Mouse (Mus musculus) c-Kit-negative CD71-positive TER-119-positive erythroid progenitor cells, embryonic 14.5 days (primary cell): ENCODE measurements around the gene Sstr4.

ENCODE experiments used
- DNase-seq: peaks from one replicate; pipeline ENCODE4 v3.0.0-alpha.2; 2013; ENCODE audit warnings: low read depth, low spot score

The Sstr4 gene

DNA sequence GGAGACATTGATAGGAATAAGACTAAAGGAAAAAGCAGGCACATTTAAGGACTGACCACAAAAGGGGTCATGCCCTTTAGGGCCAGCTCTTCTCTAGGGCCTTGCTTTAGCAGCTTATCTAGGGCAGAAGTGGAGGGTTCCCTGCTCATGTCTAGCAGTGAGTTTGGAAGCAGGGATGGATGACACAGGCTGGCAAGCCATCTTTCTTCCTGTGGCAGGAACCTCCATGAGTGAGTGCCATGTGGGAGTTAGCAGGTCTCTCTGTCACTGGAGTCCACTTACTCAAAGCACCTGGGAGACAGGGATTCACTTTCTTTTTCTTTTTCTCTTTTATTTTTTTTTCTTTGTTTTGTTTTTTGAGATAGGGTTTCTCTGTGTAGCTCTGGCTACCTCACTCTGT, 1.3 kb upstream of the Sstr4 start:
- no peak for DNase-seq

DNA sequence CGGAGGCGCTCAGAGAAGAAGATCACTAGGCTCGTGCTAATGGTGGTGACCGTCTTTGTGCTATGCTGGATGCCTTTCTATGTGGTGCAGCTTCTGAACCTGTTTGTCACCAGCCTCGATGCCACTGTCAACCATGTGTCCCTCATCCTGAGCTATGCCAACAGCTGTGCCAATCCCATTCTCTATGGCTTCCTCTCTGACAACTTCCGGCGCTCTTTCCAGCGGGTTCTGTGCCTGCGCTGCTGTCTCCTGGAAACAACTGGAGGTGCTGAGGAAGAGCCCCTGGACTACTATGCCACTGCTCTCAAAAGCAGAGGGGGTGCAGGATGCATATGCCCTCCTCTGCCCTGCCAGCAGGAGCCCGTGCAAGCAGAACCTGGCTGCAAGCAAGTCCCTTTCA, 1.1 kb downstream of the Sstr4 start:
- no peak for DNase-seq

DNA sequence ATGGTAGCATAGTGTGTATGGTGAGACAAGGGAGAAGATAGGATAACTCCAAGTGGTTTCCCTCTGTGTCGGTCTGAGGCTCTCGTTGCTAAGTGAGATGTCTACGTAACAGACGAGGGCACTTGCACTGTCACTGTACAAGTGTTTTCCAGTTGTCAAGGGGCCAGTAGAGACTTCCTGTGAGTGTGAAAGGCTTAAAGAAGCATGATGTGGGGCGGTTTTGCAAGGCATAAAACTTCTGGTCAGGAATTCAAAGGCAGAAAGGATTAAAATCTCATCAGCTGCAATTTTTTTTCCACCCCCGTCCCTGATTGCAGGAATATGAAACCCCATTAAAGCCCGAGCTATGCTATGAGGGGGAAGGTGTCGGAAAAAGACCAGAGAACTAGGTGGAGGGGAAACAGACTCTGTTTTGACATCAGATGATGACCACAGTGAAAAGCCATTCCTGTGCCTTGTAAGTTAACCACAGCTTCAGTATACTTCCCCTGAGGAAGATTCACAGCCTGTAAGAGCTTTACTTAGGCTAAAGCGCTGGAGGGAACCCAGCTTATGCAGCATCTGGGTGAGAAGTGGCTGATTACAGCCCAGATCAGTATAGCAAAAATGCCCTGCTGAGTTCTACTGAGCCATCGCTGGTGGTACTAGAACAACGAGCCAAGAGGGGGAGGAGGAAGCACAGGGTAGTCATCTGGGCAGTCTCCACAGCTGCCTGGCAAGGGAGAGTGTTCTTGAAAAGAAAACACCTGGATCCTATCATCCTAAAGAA, 2.1 kb downstream of the Sstr4 start:
- no peak for DNase-seq

DNA sequence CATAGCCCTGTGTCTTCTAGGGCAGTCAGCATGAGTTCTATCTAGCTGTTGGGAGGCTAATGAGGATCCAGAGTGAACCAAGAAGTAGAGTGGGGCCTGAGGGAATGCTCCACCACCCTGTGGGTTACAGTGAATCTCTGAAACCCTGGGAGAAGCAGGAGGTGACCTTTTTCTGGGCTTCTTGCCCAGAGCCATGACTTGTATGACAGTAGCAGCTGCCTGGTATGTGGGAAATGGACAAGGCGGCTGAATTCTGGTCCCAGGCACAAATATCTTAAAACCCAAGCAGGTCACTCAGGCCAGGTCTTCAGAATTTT, 2.6 kb downstream of the Sstr4 start:
- DNase-seq = no peak

DNA sequence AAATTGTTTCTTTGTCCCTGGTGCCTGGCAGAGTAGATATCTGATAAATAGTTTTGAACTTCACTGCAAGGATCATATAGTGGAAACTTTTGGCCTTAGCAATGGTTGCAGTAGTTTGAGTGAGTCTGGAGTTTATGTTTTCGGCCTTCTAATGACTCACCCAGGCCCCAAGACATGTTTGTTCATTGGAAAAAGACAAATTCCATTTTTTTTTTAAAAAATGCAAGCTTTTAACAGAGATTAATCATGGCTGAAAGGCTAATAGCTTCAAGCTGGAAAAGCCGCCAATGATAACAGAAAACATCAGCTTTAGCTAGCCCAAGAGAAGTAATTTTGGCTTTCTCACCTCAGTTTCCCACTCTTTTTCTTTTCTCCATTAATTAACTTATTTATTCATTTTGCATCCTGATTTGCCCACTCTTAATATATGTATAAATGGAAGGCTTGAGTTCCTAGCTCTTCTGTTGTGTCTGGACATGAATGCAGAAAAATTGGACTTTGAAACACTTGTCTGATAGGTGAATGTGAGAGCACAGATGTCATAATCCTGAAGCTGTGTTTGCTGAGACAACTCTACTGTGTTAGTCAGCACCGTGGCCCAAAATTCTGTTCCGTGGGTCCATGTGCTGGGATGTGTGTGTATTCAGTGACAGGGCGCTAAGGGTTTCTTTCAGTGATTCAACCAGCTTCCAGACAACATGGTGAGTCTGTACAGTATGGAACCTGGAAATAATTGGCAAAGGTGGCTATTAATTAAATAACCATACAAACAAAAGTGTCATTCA, 3.9 kb downstream of the Sstr4 start:
- DNase-seq = no peak

DNA sequence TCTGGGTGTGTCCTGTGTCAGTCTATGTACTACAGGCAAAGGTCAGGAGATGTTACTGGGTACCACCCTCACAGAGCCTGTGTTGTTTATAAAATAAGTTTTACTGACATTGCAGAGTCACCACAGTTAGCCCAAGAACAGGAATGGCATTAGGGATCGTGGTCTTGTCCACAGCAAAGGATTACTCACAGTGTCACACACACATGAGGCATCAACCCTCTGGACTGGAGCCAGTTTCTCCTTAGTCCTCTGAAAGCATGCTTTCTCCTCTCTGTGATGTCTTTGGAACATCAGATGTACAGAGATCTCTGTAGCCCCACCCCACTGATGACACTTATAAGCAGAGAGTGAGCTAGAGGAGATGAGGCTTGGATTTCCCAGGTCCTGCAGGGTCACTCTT, 7.1 kb downstream of the Sstr4 start:
- DNase-seq = no peak

DNA sequence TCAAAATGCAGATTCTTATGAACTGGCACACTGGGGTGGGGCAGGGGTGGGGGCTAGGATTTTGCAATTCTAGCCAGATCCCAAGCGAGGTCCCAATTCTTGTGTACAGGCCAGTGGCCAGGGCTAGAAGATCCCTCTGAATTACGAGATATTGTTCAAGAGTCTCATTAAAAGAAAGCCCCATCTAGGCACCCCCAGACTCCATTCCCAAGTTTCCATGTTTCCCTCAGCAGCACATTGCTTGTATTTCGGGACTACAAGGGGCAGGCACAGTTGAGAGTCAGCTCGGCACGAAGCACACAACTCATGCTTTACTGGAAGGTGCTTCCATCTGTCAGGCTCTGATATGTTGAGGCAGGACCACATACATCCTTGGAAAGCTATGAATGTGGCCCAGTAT, 9.8 kb downstream of the Sstr4 start:
- DNase-seq = no peak

DNA sequence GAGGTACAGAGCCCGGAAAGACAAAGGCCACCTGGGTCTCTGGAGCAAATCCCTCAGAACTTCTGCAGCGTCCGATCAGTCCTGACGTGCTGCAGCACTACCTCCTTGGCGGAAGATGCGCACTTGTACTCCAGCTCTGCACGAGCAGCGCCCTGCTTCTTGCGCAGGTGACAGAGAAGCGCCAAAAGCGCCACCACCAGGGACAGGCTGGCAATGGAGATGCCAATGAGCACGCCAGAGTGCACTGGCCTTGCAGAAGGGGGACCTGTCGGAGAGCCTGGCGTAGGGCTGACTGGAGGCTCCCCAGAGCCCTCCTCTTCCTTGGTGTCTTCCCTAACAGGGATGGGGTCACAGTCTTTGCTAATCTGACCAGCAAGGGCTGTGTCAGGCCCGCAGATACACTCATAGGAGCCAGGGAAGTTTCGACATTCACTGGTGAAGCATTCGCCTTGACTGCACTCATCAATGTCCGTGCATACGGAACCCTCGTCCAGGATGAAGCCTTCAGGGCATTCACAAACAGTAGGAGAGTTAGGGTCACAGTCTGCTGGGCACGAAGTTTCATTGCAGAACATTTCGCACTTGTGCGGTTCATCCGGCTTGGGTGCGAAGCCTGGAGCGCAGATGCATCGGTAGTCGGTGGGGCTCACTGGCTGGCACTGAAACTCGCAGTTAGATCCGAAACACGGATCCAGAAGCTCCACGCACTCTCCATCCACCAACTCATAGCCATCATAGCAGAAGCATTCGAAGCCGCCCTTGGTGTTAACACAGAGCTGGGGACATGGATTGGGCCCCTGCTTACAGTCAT, 11.2 kb downstream of the Sstr4 start:
- DNase-seq = no peak

DNA sequence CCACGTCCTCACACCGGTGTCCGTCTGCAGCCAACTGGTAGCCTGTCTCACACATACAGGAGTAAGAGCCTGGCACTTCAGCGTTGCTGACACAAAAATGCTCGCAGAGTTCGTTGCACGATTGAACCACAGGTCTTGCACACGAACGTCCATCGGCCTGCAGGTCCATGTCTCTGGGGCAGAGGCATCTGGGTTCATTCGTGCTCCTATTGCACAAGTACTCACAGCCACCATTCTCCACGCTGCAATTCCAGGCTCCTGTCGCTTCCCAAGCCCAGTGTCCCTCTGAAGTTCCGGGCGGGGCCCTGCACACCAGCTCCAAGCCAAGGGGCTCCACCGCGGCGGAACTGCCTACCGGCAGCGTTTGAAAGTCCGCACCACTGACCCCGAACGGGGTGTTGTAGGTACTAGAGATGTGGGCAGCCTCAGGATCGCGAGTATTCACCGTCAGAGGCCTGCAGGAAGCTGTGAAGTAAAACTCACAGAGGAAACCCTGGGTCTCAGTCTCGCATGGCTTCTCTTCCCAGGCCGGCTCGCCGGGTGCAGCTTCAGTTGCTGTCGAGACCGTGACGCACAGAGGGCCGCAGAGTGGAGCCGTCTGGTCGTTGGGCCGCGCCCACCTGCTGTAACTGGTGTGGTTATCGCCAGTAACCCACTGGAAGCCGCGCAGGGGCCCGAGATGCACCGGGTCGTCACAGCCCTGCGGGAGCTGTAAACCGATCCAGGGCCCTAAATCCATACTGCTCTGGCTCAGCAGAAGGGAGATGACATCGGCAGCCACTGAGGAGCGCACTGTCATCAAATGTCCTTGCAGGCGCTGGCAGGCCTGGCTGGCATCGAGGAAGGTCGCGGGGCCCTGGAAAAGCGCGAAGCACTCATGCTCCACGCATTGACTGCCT, 12.1 kb downstream of the Sstr4 start:
- DNase-seq = no peak

DNA sequence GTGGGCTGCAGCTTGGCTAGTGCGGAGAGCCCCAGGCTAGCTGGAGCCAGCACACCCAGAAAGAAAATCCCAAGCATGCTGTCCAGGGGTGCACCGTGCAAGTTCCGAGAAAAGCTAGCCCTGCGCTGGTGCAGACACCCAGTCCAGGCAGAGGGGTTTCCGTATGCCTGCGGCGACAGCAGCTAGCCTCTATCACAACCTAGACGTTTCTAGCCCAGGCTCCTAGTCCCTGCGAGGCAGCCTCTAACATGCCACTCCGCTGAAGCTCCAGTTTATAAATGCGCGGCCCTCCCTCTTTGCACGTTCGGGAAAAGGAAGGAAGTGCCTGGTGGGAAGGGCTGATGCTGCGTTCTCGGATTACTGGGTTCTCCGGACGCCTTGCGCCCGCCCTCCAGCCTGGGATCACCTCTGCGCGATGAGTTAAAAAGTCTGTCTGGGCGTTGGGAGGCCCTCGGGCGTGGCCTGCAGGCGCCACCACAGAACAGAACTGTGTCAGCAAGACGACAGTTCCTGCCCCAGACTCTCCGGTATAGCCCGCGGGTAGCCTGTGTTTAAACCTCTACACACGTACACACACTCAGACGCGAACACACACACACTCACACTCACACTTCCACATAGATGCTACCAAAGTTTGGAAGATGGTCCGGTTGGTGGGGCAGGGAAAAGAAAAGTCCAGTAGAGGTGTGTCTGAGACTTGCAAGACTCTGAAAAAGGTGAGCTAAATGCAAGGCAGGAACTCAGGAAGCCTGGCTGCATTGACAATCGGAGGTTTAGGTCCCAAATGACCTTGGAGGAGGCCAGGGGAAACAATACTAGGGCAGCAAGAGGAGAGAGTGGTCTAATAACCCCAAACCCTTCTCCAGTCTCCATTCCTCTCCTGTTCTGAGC, 13.0 kb downstream of the Sstr4 start, which contains the start of gene Thbd:
Thbd (minus strand) TSS at position 319 of the 891 bp plus-strand sequence.
- DNase-seq = no peak

DNA sequence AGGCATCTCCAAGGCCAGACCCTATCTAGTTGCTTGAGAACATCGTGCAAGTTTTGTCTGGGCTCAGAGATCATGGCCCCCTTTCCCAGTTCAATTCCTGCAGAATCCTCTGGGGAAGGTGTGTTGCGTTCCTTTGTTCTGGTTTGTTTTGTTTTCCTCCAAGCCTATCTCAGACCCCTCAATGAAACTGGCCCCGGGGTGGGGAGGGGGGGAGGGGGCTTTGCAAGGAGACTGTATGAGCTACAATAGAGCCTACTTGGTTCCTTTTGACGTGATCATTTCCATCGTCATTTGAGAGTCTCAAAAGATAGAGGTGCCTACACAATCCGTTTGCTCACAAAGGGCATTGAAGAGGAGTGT, 13.6 kb downstream of the Sstr4 start:
- no peak for DNase-seq

DNA sequence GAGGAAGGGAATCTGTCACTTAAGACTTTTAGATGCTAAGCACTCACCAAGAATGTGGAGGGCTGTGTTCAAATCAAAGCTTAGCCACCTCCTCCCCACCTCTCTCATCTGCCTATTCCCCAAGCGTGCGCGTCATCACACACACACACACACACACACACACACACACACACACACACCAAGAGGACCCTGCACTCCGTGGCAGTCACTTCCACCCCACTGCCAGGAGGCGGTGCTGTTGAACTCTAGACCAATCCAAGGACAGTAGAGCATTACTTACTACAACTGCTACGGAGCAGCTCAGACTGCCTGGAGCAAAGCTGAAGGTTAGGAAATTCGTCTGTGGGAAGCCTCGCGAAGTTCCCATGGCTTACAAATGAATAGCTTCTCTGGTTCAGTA, 14.0 kb downstream of the Sstr4 start:
- DNase-seq = no peak

DNA sequence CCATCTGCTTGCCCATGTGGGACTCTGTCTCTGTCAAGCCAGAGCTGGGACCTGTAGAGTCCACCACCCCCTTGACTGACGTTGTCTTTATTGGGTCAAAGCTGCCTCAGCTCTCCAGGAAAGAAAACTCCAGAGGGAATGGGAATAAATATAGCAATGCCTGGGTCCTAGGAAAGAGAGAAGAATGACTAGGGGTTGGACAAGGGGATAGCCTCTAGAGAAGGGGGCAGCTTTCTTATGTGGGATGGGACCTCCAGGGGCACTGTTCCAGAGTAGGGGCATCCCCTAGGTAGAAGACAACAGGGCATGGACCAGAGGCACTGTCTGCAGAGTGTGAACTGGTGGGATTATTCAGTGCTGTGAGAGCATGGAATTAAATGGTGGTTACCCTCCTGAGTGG, 14.7 kb downstream of the Sstr4 start:
- no peak for DNase-seq

DNA sequence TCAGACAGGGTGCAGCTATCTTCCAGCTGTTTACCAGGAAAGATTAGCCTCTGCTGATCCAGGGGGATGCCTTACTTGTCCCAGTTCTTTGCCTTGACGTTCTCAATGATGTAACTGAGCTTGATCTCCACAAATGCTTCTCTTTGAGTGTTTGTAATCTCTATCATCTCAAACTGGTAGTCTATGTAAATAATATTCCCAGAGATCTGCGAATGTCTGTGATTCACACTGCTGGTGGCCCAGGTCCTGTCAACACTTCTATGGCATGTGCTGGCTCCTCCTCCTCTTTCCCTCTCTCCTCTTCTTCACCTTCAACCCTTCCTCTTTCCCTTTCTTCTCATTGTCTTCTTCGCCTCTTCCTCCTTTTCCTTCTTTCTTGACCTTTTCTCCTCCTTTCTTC, 24.0 kb downstream of the Sstr4 start:
- no peak for DNase-seq

DNA sequence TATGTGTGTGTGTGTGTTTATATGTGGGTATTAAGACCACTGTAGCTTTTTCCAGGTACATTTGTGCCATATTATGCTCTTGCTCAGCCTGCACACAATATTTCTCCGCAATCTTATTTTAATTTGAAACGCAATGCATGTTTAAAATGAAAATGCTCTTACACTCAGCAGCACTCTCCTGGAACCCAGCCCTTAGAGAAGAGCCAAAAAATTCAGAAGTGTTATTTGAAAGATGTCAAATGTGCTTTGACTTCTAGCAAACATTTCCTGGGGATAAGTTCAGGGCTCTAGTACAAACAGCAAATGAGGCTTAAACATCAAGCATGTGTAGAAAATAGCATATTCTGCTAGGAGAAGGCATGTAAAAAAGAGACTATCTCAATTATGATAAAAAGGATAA, 24.6 kb downstream of the Sstr4 start:
- DNase-seq = no peak

DNA sequence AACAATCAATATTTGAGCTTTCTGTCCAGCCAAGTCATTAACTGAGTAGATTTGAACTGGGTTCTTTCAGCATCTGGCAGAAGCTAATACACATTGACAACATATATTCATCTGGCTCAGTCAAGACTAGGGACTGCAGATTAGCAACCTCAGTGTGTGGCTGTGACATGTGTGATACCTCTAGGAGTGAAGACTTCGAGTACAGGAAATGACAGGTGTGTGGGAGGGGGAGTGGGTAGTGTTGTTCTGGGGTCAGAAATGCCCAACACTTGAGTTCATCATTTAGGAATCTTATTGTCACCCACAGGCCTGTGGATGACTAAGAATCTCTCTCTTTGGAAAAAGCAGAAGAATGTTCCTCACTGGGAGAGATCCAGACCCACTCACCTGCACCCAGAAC, 26.0 kb downstream of the Sstr4 start:
- DNase-seq = no peak

DNA sequence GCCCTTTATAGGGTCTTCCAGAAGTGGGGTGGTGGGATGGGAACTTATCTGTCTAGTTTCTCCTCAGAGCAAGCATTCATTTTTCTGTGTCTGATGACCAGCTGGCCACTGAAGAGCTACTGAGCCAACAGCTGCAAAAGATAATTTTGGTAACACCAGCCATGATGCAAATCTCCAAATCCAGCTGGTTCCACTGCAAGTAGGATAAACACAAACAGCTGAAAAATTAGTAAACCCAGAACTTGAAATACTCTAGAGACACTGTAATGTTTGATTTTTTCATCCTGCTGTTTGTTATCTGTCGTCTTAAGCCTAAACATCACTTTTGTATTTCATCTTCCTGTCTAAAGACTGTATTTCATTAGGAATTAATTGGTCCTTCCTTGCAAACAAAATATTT, 26.6 kb downstream of the Sstr4 start:
- no peak for DNase-seq

DNA sequence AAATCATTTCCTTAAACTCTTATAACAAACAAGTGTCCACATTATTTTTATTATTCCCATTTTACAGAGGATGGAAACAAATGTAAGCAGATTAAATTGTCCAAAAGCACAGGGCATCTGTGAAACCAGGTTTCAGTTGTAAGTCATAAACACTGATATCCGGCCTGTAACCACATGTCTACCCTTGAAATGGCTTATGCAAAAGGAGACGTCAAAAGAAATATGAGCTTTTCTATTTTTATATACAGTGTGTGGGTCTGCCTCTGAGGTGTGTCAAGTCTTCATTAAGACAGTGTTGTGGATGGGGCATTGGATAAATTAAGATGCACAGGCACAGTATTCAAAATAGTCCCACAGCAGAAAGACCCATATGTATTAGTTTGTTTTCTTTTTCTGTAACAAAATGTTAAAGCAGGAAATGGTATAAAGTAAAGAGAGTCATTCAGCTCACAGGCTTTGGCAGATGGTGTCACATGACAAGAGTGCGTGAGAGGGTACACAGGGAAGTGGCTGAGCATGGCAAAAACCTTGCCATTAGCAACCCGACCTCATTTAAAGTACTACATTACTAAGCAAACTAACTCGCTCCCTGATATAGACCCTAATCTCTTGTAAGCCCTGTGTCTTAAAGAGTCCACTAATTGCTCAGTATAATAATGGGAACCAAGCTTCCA, 30.7 kb downstream of the Sstr4 start:
- DNase-seq = no peak

DNA sequence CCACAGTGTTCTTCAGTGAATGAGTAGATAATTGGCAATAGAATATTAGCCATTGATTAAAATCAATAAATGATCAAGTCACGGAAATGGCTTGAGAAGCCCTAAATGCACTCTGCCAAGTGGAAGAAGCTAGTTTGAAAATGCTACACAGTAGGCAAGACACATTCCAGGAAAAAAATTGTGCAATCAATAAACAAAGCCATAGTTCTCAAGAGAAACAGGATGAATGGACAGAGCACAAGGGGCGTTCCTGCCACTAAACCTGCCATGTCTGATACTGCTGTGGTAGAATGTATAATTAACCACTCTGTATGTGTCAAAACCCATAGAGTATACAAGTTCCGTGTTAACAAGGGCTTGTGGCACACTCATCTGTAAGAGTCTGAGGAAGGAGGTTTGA, 32.4 kb downstream of the Sstr4 start:
- no peak for DNase-seq

DNA sequence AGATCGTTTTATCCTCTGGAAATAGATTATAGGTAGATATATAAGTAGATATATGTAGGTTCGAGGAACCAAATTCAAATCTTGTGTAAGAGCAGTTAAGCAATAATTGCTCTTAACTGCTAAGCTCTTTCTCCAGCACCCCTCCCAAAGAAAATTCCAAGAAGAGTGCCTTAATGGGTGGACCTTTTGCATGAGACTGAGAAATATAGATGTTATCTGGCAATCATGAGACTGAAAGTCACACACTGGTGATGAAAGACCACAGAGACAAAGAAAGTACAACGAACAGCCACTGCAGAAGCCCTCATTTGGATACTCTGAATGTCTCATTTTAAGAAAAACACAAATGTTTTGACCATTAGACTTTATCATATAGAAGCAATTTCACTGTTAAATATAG, 33.4 kb downstream of the Sstr4 start:
- no peak for DNase-seq
